Mouse (Mus musculus) mesoderm, embryonic 11.5 days (tissue): ENCODE results near the gene Slc25a29.

ENCODE experiments used
- DNase-seq: peaks from one replicate; pipeline ENCODE4 v3.0.0-alpha.2; 2012; ENCODE audit warnings: low read depth, low spot score

The Slc25a29 gene

GRCm38 (mm10) chr12:108834786-108835185, 897 bp downstream of the Slc25a29 start:
- no peak for DNase-seq

GRCm38 (mm10) chr12:108834337-108834736, 1.3 kb downstream of the Slc25a29 start:
- DNase-seq: no peak

GRCm38 (mm10) chr12:108833408-108833807, 2.3 kb downstream of the Slc25a29 start:
- no peak for DNase-seq

- DNase-seq: no peak
These were observed 2.8 kb downstream of the Slc25a29 start for GRCm38 (mm10) chr12:108832851-108833250.

GRCm38 (mm10) chr12:108831966-108832643, 3.6 kb downstream of the Slc25a29 start:
- no peak for DNase-seq

- DNase-seq: no peak
These were observed 5.3 kb downstream of the Slc25a29 start for GRCm38 (mm10) chr12:108830358-108830757.

- DNase-seq: no peak
These were observed 6.0 kb downstream of the Slc25a29 start for GRCm38 (mm10) chr12:108829636-108830035.

- DNase-seq: no peak
These were observed 8.0 kb downstream of the Slc25a29 start for GRCm38 (mm10) chr12:108827641-108828040.

- no peak for DNase-seq
These were observed 8.6 kb downstream of the Slc25a29 start for GRCm38 (mm10) chr12:108826958-108827535.

GRCm38 (mm10) chr12:108826282-108826957, 9.3 kb downstream of the Slc25a29 start:
- DNase-seq: no peak

GRCm38 (mm10) chr12:108825561-108826224, 10.0 kb downstream of the Slc25a29 start:
- DNase-seq: no peak

GRCm38 (mm10) chr12:108824225-108824874, 11.3 kb downstream of the Slc25a29 start:
- DNase-seq: no peak

GRCm38 (mm10) chr12:108823036-108823435, 12.6 kb downstream of the Slc25a29 start:
- DNase-seq: no peak

- no peak for DNase-seq
These were observed 15.2 kb downstream of the Slc25a29 start for GRCm38 (mm10) chr12:108820461-108820860.

- DNase-seq: no peak
These were observed 19.1 kb downstream of the Slc25a29 start for GRCm38 (mm10) chr12:108816569-108816968.

GRCm38 (mm10) chr12:108814470-108814869, 21.2 kb downstream of the Slc25a29 start:
- no peak for DNase-seq

- DNase-seq: no peak
These were observed 23.2 kb downstream of the Slc25a29 start for GRCm38 (mm10) chr12:108812463-108812862.

GRCm38 (mm10) chr12:108811133-108811532, 24.6 kb downstream of the Slc25a29 start:
- no peak for DNase-seq

- DNase-seq: no peak
These were observed 25.4 kb downstream of the Slc25a29 start for GRCm38 (mm10) chr12:108810309-108810708.

GRCm38 (mm10) chr12:108809771-108810170, 25.9 kb downstream of the Slc25a29 start:
- DNase-seq: no peak

- no peak for DNase-seq
These were observed 27.2 kb downstream of the Slc25a29 start for GRCm38 (mm10) chr12:108808465-108808864.

GRCm38 (mm10) chr12:108804388-108804787, 31.3 kb downstream of the Slc25a29 start:
- DNase-seq: no peak
